Mouse (Mus musculus) stomach, postnatal 0 days (tissue): ENCODE measurements around the gene Chchd1. TPM values are rescaled to one million over a fixed set of nuclear protein-coding genes. Genes with fewer than 3 reads are reported as not detected.

Experiments
- ATAC-seq: fragments of 200-750 bp; cut with Nextera tagmentation; 2 replicates; pipeline ENCODE4 v1.8.0; 2017; ENCODE audit not compliant: low FRiP score, low TSS enrichment
- DNase-seq: peaks from one replicate; pipeline ENCODE4 v3.0.0-alpha.2; 2016; ENCODE audit warnings: low spot score
- H3K27ac ChIP-seq: fragments of 300-500 bp; sonication (generic); replicated peaks from 2 replicates; pipeline ENCODE4 v1.5.1; 2014; ENCODE audit warnings: mild to moderate bottlenecking, control low read depth
- H3K27me3 ChIP-seq: fragments of 300-500 bp; sonication (generic); 2 replicates; pipeline ENCODE4 v1.6.1; 2014; ENCODE audit warnings: low read length; ENCODE audit not compliant: control insufficient read depth, insufficient read depth
- H3K36me3 ChIP-seq: fragments of 300-500 bp; sonication (generic); 2 replicates; pipeline ENCODE4 v1.6.1; 2014; ENCODE audit warnings: low read length, mixed read lengths; ENCODE audit not compliant: control insufficient read depth, insufficient read depth
- H3K4me1 ChIP-seq: fragments of 300-500 bp; sonication (generic); replicated peaks from 2 replicates; pipeline ENCODE4 v1.6.1; 2014; ENCODE audit warnings: antibody characterized with exemption; ENCODE audit not compliant: control insufficient read depth, insufficient read depth
- H3K4me2 ChIP-seq: fragments of 300-500 bp; sonication (generic); replicated peaks from 2 replicates; pipeline ENCODE4 v1.6.1; 2014; ENCODE audit warnings: low read depth, mild to moderate bottlenecking, control low read depth, moderate library complexity
- H3K4me3 ChIP-seq: fragments of 300-500 bp; sonication (generic); 2 replicates; pipeline ENCODE4 v1.5.1; 2014; ENCODE audit warnings: low read depth, low read length, control low read depth
- H3K9ac ChIP-seq: fragments of 300-500 bp; sonication (generic); 2 replicates; pipeline ENCODE4 v1.6.1; 2014; ENCODE audit warnings: mild to moderate bottlenecking, low read length, control low read depth, mixed read lengths
- H3K9me3 ChIP-seq: fragments of 300-500 bp; sonication (generic); 2 replicates; pipeline ENCODE4 v1.6.1; 2016; ENCODE audit warnings: low read length; ENCODE audit not compliant: control insufficient read depth
- CTCF ChIP-seq: IDR thresholded peaks from 2 replicates; pipeline ENCODE4 v1.5.1; 2016; ENCODE audit warnings: antibody characterized with exemption, low read depth, mild to moderate bottlenecking, moderate library complexity
- EP300 ChIP-seq: optimal IDR thresholded peaks from 2 replicates; pipeline ENCODE3; 2016; ENCODE audit warnings: antibody characterized with exemption
- WGBS: fragments of 180-500 bp; shearing (Covaris S2); extraction: QIAGEN DNeasy Blood & Tissue Kit; methylation state at CpG from one replicate; pipeline ENCODE4 v1.1.7; 2014; 5-methylcytosine and 5-hydroxymethylcytosine counted together
- polyA plus RNA-seq: library from polyadenylated mRNA; unstranded; fragments of >200 nt; fragmentation: Nextera tagmentation; extraction: Ambion mirVana; gene quantifications from 2 replicates; pipeline ENCODE4 v1.2.1, GENCODE M21; 2015

Chchd1 gene
- 145 and 159 TPM in 2 replicates for polyA plus RNA-seq

DNA sequence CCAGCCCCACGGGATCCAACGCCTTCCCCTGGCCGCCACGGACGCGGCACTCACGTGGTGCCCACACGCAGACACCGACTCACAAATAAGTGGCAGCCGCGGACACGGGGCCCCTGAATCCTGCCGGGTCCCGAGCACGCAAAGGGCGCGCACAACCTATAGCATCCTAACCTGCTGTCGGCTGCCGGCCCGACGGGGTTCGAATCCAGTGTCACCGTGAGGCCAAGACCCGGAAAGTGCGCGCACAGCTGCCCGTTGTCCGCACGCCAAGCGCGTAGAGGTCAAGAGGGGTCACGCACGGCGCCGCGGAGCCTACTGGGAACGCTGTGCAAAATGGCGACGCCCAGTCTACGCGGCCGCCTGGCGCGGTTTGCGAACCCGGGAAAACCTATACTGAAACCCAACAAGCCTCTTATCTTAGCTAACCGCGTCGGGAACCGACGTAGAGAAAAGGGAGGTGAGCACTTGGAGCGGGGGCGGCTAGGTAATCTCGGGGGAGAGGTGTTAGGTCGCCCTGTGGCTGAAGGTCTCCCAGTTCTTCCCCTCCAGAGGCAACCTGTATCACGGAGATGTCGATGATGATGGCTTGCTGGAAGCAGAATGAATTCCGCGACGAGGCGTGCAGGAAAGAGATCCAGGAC, at the start of gene Chchd1:
Chchd1 (plus strand) TSS at position 266 of the 641 bp plus-strand sequence.
- Histone ChIP-seq H3K36me3 (no peaks in the 10 kb centered on the region), H3K27ac (peak within 1 kb of the TSS; percentile 93), H3K4me1 (no peaks in the 10 kb centered on the region), H3K4me3 (peak within 1 kb of the TSS; percentile 73), H3K4me2 (peak within 1 kb of the TSS; percentile 60), H3K9me3 (no peaks in the 10 kb centered on the region), H3K27me3 (no peaks in the 10 kb centered on the region), H3K9ac (peak within 1 kb of the TSS; percentile 86)
- WGBS: under 1% methylated on average over 61 of the region's 61 CpGs
- peak; percentile 91 for DNase-seq
- peak; percentile 78 for ATAC-seq
- TF ChIP-seq CTCF (no peak), EP300 (peak; percentile 61)

- Histone ChIP-seq H3K4me3 (no peak overlapping the region), H3K4me2 (no peak overlapping the region), H3K9ac (no peak overlapping the region), H3K4me1 (no peaks in the 10 kb centered on the region), H3K36me3 (no peaks in the 10 kb centered on the region), H3K27me3 (no peaks in the 10 kb centered on the region), H3K9me3 (no peaks in the 10 kb centered on the region), H3K27ac (no peak overlapping the region)
- DNase-seq (no peak), ATAC-seq (no peak)
- WGBS: 65% methylated on average over 9 of the region's 9 CpGs
- TF ChIP-seq EP300: no peak
- no peak for TF ChIP-seq CTCF
These were observed 48.0 kb upstream of the Chchd1 start for GRCm38 (mm10) chr14:20654690-20655421.

DNA sequence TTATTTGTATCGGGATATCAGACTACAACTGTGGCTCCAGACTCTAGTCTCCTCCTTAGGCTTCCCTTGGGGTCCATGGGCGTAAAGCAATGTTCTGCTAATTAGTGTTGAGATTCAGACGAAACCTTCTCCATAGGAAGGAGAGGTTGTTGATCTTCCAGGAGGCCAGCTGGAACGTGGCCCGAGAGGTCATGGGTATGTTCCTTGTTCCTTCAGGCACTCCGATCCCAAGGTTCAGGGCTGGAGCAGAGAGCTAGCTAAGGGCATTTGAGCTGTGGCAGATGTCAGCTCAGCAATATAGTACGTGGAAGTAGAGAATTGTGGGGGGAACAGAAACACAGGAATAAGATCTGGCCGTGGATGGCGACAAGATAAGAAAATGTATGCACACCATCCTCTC, 47.1 kb upstream of the Chchd1 start:
- ATAC-seq (no peak), DNase-seq (no peak)
- 70% methylated on average over 9 of the region's 9 CpGs for WGBS
- no peak overlapping the region for H3K9ac ChIP-seq
- no peak overlapping the region for H3K27ac ChIP-seq
- no peaks in the 10 kb centered on the region for H3K27me3 ChIP-seq
- no peak overlapping the region for H3K4me3 ChIP-seq
- no peak for TF ChIP-seq EP300
- no peak for TF ChIP-seq CTCF
- H3K4me1 ChIP-seq: no peaks in the 10 kb centered on the region
- H3K9me3 ChIP-seq: no peaks in the 10 kb centered on the region
- no peaks in the 10 kb centered on the region for H3K36me3 ChIP-seq
- H3K4me2 ChIP-seq: no peak overlapping the region

- Histone ChIP-seq H3K9me3 (no peaks in the 10 kb centered on the region), H3K4me3 (no peak within 1 kb of the TSS), H3K9ac (no peak within 1 kb of the TSS), H3K4me2 (no peak within 1 kb of the TSS), H3K36me3 (no peaks in the 10 kb centered on the region), H3K27me3 (no peaks in the 10 kb centered on the region), H3K4me1 (no peaks in the 10 kb centered on the region), H3K27ac (no peak within 1 kb of the TSS)
- ATAC-seq (no peak), DNase-seq (no peak)
- no peak for TF ChIP-seq EP300
- no peak for TF ChIP-seq CTCF
- 53% methylated on average over 11 of the region's 11 CpGs for WGBS
These were observed 46.4 kb upstream of the Chchd1 start, which contains the start of gene Myoz1 for GRCm38 (mm10) chr14:20656361-20656760. Gene Myoz1 (minus strand): TSS chr14:20656540.

DNA sequence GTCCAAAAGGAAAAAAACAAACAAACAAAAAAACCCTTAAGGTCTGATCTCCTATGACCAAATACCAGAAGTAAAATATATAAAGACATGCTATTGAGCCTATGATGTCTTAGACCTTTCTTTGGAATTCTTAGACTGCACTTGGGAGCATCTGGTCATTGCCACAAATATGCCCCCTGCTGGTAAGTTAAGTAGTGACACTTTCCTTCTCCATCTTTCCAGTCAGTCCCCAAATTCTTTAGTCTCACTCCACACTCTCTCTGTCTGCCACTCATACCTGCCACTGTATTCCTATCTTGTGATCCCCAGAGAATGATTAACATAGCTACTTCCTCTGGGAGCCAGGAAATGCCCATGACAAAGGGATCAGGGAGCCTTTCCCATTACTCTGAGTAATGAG, 44.5 kb upstream of the Chchd1 start:
- no peaks in the 10 kb centered on the region for H3K9me3 ChIP-seq
- TF ChIP-seq EP300 (no peak), CTCF (peak; percentile 85)
- no peaks in the 10 kb centered on the region for H3K27me3 ChIP-seq
- no peaks in the 10 kb centered on the region for H3K4me1 ChIP-seq
- H3K27ac ChIP-seq: no peak overlapping the region
- H3K4me2 ChIP-seq: no peak overlapping the region
- DNase-seq (no peak), ATAC-seq (no peak)
- no peak overlapping the region for H3K9ac ChIP-seq
- no peak overlapping the region for H3K4me3 ChIP-seq
- H3K36me3 ChIP-seq: no peaks in the 10 kb centered on the region

- Histone ChIP-seq H3K4me3 (no peak overlapping the region), H3K36me3 (no peaks in the 10 kb centered on the region), H3K27me3 (no peaks in the 10 kb centered on the region), H3K4me1 (no peaks in the 10 kb centered on the region), H3K9me3 (no peaks in the 10 kb centered on the region), H3K9ac (no peak overlapping the region), H3K27ac (no peak overlapping the region), H3K4me2 (no peak overlapping the region)
- TF ChIP-seq EP300: no peak
- ATAC-seq: no peak
- WGBS: 88% methylated on average over 6 of the region's 6 CpGs
- no peak for DNase-seq
These were observed 43.9 kb upstream of the Chchd1 start for GRCm38 (mm10) chr14:20658902-20659301.
